Comparison of ENCODE assay signal across 21 mouse cellular contexts in the genomic region with DNA sequence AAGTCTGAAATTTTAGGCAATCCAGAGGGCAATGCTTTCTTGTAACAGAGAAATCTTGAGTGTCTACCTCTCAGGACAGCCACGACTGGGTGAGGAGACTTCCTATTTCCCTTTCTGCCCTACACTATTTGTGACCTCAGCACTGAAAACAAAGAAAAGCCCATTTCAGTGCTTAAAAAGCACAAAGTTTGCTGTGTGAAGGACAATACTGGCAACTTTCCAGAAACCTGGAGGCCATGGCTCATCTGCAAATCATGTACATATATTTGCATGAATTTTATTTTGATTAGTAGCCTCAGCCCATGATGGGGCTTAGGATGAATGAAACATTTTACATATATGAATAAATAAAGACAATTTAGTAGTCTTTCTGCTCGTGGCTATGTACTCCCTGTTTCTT.
DNase-seq lines count a peak whose midpoint lies in the region; ATAC-seq and TF ChIP-seq lines count a peak whose summit lies in the region.
"Had no signal": no experiment of that assay in that cellular context is flagged by ENCODE, and none has a peak within 500 bp of the region (broad histone marks: within the 10 kb centered on the region; RNA-seq: fewer than 3 reads in every experiment).

No protein-coding gene starts in this region.

- no peaks in the 10 kb centered on the region for H3K9me3 ChIP-seq in midbrain, embryonic 13.5 days
- H3K9me3 ChIP-seq: embryonic facial prominence, embryonic 12.5 days; heart, embryonic 12.5 days; limb, embryonic 12.5 days had no signal

- DNase-seq in cerebellum, postnatal 10 days: peak; percentile 35 to 44
- peak; percentile 20 for DNase-seq in retina, postnatal 1 day
- no peak for DNase-seq in retina, embryonic 14.5 days (ENCODE audit: low spot score)
- no peak for DNase-seq in adrenal gland, postnatal 36 days
- DNase-seq in layer of hippocampus, adult 2 months (ENCODE audit: low spot score in 2 of 2): no peak
- DNase-seq: cerebellum, adult 11-12 months; heart, postnatal 36 days; kidney, adult 2 months; kidney, postnatal 36 days; lung, postnatal 14 days; right cerebral cortex, postnatal 25 days; thymus, postnatal 25 days had no signal

- ATAC-seq in cerebellum, adult (ENCODE audit: insufficient number of reproducible peaks, low FRiP score, low TSS enrichment): no peak
- ATAC-seq in midbrain, embryonic 13.5 days: peak; percentile 75
- ATAC-seq in inflammation-experienced regulatory T-cells, adult 6 months: no peak
- ATAC-seq: activated CD4-positive, CD25-positive, alpha-beta regulatory T cell, adult 4 months had no signal

- H3K27me3 ChIP-seq in midbrain, embryonic 13.5 days: no peaks in the 10 kb centered on the region
- H3K27me3 ChIP-seq: CH12.LX; embryonic facial prominence, embryonic 12.5 days; heart, embryonic 12.5 days; limb, embryonic 12.5 days had no signal

- TF ChIP-seq CTCF in layer of hippocampus, adult 2 months (conservative IDR thresholded peaks at IDR 0.05): no peak

- no peaks in the 10 kb centered on the region for H3K36me3 ChIP-seq in midbrain, embryonic 13.5 days
- H3K36me3 ChIP-seq: embryonic facial prominence, embryonic 12.5 days; heart, embryonic 12.5 days; limb, embryonic 12.5 days had no signal

- WGBS in midbrain, embryonic 13.5 days: 34% methylated on average over 2 of the region's 2 CpGs

- no peak overlapping the region for H3K4me3 ChIP-seq in midbrain, embryonic 13.5 days (replicated peaks)
- no peak overlapping the region for H3K4me3 ChIP-seq in layer of hippocampus, adult 2 months
- H3K4me3 ChIP-seq: embryonic facial prominence, embryonic 12.5 days; heart, embryonic 12.5 days; limb, embryonic 12.5 days had no signal

- peaks cover 9% of the 10 kb centered on the region for H3K4me1 ChIP-seq in midbrain, embryonic 13.5 days (replicated peaks)
- H3K4me1 ChIP-seq: heart, embryonic 12.5 days; limb, embryonic 12.5 days had no signal

- no peak overlapping the region for H3K9ac ChIP-seq in midbrain, embryonic 13.5 days (replicated peaks)
- H3K9ac ChIP-seq: embryonic facial prominence, embryonic 12.5 days; heart, embryonic 12.5 days; limb, embryonic 12.5 days; liver, embryonic 14.5 days had no signal

- H3K27ac ChIP-seq in midbrain, embryonic 13.5 days: peak overlapping the region; percentile 87
- no peak overlapping the region for H3K27ac ChIP-seq in layer of hippocampus, adult 2 months
- H3K27ac ChIP-seq: limb, embryonic 12.5 days; liver, embryonic 14.5 days had no signal

- H3K4me2 ChIP-seq in midbrain, embryonic 13.5 days (replicated peaks): no peak overlapping the region
- H3K4me2 ChIP-seq: embryonic facial prominence, embryonic 12.5 days; heart, embryonic 12.5 days; limb, embryonic 12.5 days had no signal

Comparison
In these comparisons a context has a peak if more than half of its experiments do, and no peak if none do; other contexts are left out.
1. DNase-seq: peak in cerebellum, postnatal 10 days (2 of 2) and retina, postnatal 1 day (single experiment); none in retina, embryonic 14.5 days (single experiment), adrenal gland, postnatal 36 days (0 of 2) and layer of hippocampus, adult 2 months (0 of 2).